Mouse (Mus musculus) lung, postnatal 0 days (tissue): Measurements from ENCODE around the gene Slc25a19. TPM values are rescaled to one million over a fixed set of nuclear protein-coding genes. Genes with fewer than 3 reads are reported as not detected.

Experiments used
- ATAC-seq: fragments of 200-750 bp; cut with Nextera tagmentation; 2 replicates; pipeline ENCODE4 v1.8.0; 2017; ENCODE audit warnings: moderate library complexity
- DNase-seq: peaks from one replicate; pipeline ENCODE4 v3.0.0-alpha.2; 2016; ENCODE audit warnings: low spot score
- H3K27ac ChIP-seq: fragments of 300-500 bp; sonication (generic); 2 replicates; pipeline ENCODE4 v1.5.1; 2014; ENCODE audit warnings: antibody characterized with exemption, mild to moderate bottlenecking, low read length, mixed read lengths
- H3K27me3 ChIP-seq: fragments of 300-500 bp; sonication (generic); replicated peaks from 2 replicates; pipeline ENCODE4 v1.6.1; 2014; ENCODE audit warnings: low read length, mixed read lengths; ENCODE audit not compliant: insufficient read depth
- H3K36me3 ChIP-seq: fragments of 300-500 bp; sonication (generic); 2 replicates; pipeline ENCODE4 v1.6.1; 2014; ENCODE audit warnings: low read length, mixed read lengths; ENCODE audit not compliant: insufficient read depth
- H3K4me1 ChIP-seq: fragments of 300-500 bp; sonication (generic); 2 replicates; pipeline ENCODE4 v1.6.1; 2014; ENCODE audit warnings: antibody characterized with exemption, low read depth, low read length, mixed read lengths; ENCODE audit not compliant: insufficient read depth
- H3K4me2 ChIP-seq: fragments of 300-500 bp; sonication (generic); replicated peaks from 2 replicates; pipeline ENCODE4 v1.6.1; 2014; ENCODE audit warnings: low read depth, mild to moderate bottlenecking, low read length, moderate library complexity, mixed read lengths
- H3K4me3 ChIP-seq: fragments of 300-500 bp; sonication (generic); 2 replicates; pipeline ENCODE4 v1.5.1; 2014; ENCODE audit warnings: low read depth, low read length
- H3K9ac ChIP-seq: fragments of 300-500 bp; sonication (generic); replicated peaks from 2 replicates; pipeline ENCODE4 v1.6.1; 2014; ENCODE audit warnings: low read depth, mild to moderate bottlenecking
- H3K9me3 ChIP-seq: fragments of 300-500 bp; sonication (generic); 2 replicates; pipeline ENCODE4 v1.6.1; 2016; ENCODE audit warnings: low read length, mixed read lengths
- CTCF ChIP-seq: IDR thresholded peaks from 2 replicates; pipeline ENCODE4 v1.5.1; 2016; ENCODE audit warnings: antibody characterized with exemption, mild to moderate bottlenecking
- EP300 ChIP-seq: IDR thresholded peaks from 2 replicates; pipeline ENCODE4 v1.6.1; 2016; ENCODE audit warnings: antibody characterized with exemption, mild to moderate bottlenecking, control low read depth
- WGBS: fragments of 180-500 bp; shearing (Covaris S2); extraction: QIAGEN DNeasy Blood & Tissue Kit; methylation state at CpG from one replicate; pipeline ENCODE4 v1.1.7; 2014; 5-methylcytosine and 5-hydroxymethylcytosine counted together
- polyA plus RNA-seq: library from polyadenylated mRNA; unstranded; fragments of >200 nt; fragmentation: Nextera tagmentation; extraction: Ambion mirVana; gene quantifications from 2 replicates; pipeline ENCODE4 v1.2.1, GENCODE M21; 2015

The Slc25a19 gene
- polyA plus RNA-seq, 1 experiment from 2014 or later = 18.9 TPM

- H3K9me3 ChIP-seq = no peaks in the 10 kb centered on the region
- H3K36me3 ChIP-seq = no peaks in the 10 kb centered on the region
- ATAC-seq (no peak), DNase-seq (no peak)
- 66% methylated on average over 7 of the region's 7 CpGs for WGBS
- H3K27ac ChIP-seq = no peak overlapping the region
- no peaks in the 10 kb centered on the region for H3K4me1 ChIP-seq
- H3K27me3 ChIP-seq = no peaks in the 10 kb centered on the region
- H3K4me3 ChIP-seq = no peak overlapping the region
- no peak overlapping the region for H3K4me2 ChIP-seq
- no peak overlapping the region for H3K9ac ChIP-seq
- TF ChIP-seq EP300 = no peak
- TF ChIP-seq CTCF = no peak
Measured at GRCm38 (mm10) chr11:115632247-115632646, 4.2 kb upstream of the Slc25a19 start.

GRCm38 (mm10) chr11:115631505-115631890 lies 3.4 kb upstream of the Slc25a19 start:
- Histone ChIP-seq H3K4me3 (no peak overlapping the region), H3K27me3 (no peaks in the 10 kb centered on the region), H3K9ac (no peak overlapping the region), H3K27ac (peak overlapping the region; percentile 71), H3K9me3 (no peaks in the 10 kb centered on the region), H3K36me3 (no peaks in the 10 kb centered on the region), H3K4me2 (peak overlapping the region; percentile 25; the same call in 1 of the 2 replicates), H3K4me1 (no peaks in the 10 kb centered on the region)
- no peak for ATAC-seq
- 19% methylated on average over 3 of the region's 3 CpGs for WGBS
- TF ChIP-seq EP300 (no peak), CTCF (peak; percentile 83)
- peak; percentile 70 for DNase-seq

GRCm38 (mm10) chr11:115630532-115631504 lies 2.7 kb upstream of the Slc25a19 start:
- ATAC-seq (peak; percentile 34), DNase-seq (peak; percentile 92)
- 28% methylated on average over 16 of the region's 16 CpGs for WGBS
- H3K36me3 ChIP-seq = no peaks in the 10 kb centered on the region
- TF ChIP-seq CTCF (no peak), EP300 (0 out of 2 replicates have a peak, but pooled peaks have one; percentile 31)
- H3K27ac ChIP-seq = peak overlapping the region; percentile 71
- H3K4me3 ChIP-seq = no peak overlapping the region
- peak overlapping the region; percentile 25; the same call in 1 of the 2 replicates for H3K4me2 ChIP-seq
- H3K27me3 ChIP-seq = no peaks in the 10 kb centered on the region
- H3K4me1 ChIP-seq = no peaks in the 10 kb centered on the region
- no peaks in the 10 kb centered on the region for H3K9me3 ChIP-seq
- H3K9ac ChIP-seq = no peak overlapping the region

GRCm38 (mm10) chr11:115629734-115630531 lies 1.8 kb upstream of the Slc25a19 start:
- H3K27ac ChIP-seq = no peak overlapping the region
- no peaks in the 10 kb centered on the region for H3K27me3 ChIP-seq
- DNase-seq (no peak), ATAC-seq (no peak)
- H3K4me3 ChIP-seq = no peak overlapping the region
- no peaks in the 10 kb centered on the region for H3K9me3 ChIP-seq
- H3K36me3 ChIP-seq = no peaks in the 10 kb centered on the region
- TF ChIP-seq CTCF = no peak
- WGBS = 83% methylated on average over 13 of the region's 13 CpGs
- no peak overlapping the region for H3K9ac ChIP-seq
- no peak overlapping the region for H3K4me2 ChIP-seq
- no peaks in the 10 kb centered on the region for H3K4me1 ChIP-seq

- 0 out of 2 replicates have a peak overlapping the region, but pooled peaks have one; percentile 27 for H3K27ac ChIP-seq
- ATAC-seq = no peak
- H3K9me3 ChIP-seq = no peaks in the 10 kb centered on the region
- 0 out of 2 replicates have a peak overlapping the region, but pooled peaks have one; percentile 26 for H3K9ac ChIP-seq
- no peaks in the 10 kb centered on the region for H3K36me3 ChIP-seq
- TF ChIP-seq EP300 (no peak), CTCF (no peak)
- no peaks in the 10 kb centered on the region for H3K4me1 ChIP-seq
- peak overlapping the region; percentile 56 for H3K4me3 ChIP-seq
- 47% methylated on average over 13 of the region's 13 CpGs for WGBS
- peak overlapping the region; percentile 89 for H3K4me2 ChIP-seq
- no peak for DNase-seq
- no peaks in the 10 kb centered on the region for H3K27me3 ChIP-seq
Measured at GRCm38 (mm10) chr11:115628465-115629101, 488 bp upstream of the Slc25a19 start.
